Mouse (Mus musculus) lung, embryonic 14.5 days (tissue): Measurements from ENCODE around the gene Snx29. TPM values are rescaled to one million over a fixed set of nuclear protein-coding genes. Genes with fewer than 3 reads are reported as not detected.
"Not testable (repeated sequence)": the region's sequence is repeated elsewhere in the genome, so short reads cannot be mapped to it uniquely, and the experiment has no call there.

ENCODE experiments used
- ATAC-seq: fragments of 200-750 bp; cut with Nextera tagmentation; 2 replicates; pipeline ENCODE4 v1.8.0; 2017; ENCODE audit warnings: mild to moderate bottlenecking, moderate TSS enrichment, moderate library complexity; ENCODE audit not compliant: insufficient read depth
- DNase-seq: peaks from one replicate; pipeline ENCODE4 v3.0.0-alpha.2; 2015
- H3K27ac ChIP-seq: fragments of 300-500 bp; sonication (generic); 2 replicates; pipeline ENCODE4 v1.5.1; 2014; ENCODE audit warnings: low read depth, mild to moderate bottlenecking, moderate library complexity
- H3K27me3 ChIP-seq: fragments of 300-500 bp; sonication (generic); 2 replicates; pipeline ENCODE4 v1.6.1; 2014; ENCODE audit warnings: low read length, control low read depth; ENCODE audit not compliant: insufficient read depth
- H3K36me3 ChIP-seq: fragments of 300-500 bp; sonication (generic); 2 replicates; pipeline ENCODE4 v1.6.1; 2014; ENCODE audit warnings: control low read depth; ENCODE audit not compliant: insufficient read depth
- H3K4me1 ChIP-seq: fragments of 300-500 bp; sonication (generic); 2 replicates; pipeline ENCODE4 v1.6.1; 2014; ENCODE audit warnings: antibody characterized with exemption, control low read depth; ENCODE audit not compliant: insufficient read depth
- H3K4me2 ChIP-seq: fragments of 300-500 bp; sonication (generic); 2 replicates; pipeline ENCODE4 v1.6.1; 2014; ENCODE audit warnings: mild to moderate bottlenecking
- H3K4me3 ChIP-seq: fragments of 300-500 bp; sonication (generic); 2 replicates; pipeline ENCODE4 v1.5.1; 2014; ENCODE audit warnings: low read depth, low read length
- H3K9ac ChIP-seq: fragments of 300-500 bp; sonication (generic); 2 replicates; pipeline ENCODE4 v1.6.1; 2014
- H3K9me3 ChIP-seq: fragments of 300-500 bp; sonication (generic); 2 replicates; pipeline ENCODE4 v1.6.1; 2016; ENCODE audit warnings: low read depth, low read length, control low read depth
- CTCF ChIP-seq: IDR thresholded peaks from 2 replicates; pipeline ENCODE4 v1.5.1; 2016; ENCODE audit warnings: antibody characterized with exemption, low read depth
- WGBS: fragments of 180-500 bp; shearing (Covaris S2); extraction: QIAGEN DNeasy Blood & Tissue Kit; methylation state at CpG from one replicate; pipeline ENCODE4 v1.1.7; 2014; 5-methylcytosine and 5-hydroxymethylcytosine counted together
- polyA plus RNA-seq: library from polyadenylated mRNA; unstranded; fragments of >200 nt; fragmentation: Nextera tagmentation; extraction: Ambion mirVana; gene quantifications from 2 replicates; pipeline ENCODE4 v1.2.1, GENCODE M21; 2014

Gene Snx29
- 10.3 and 10.8 TPM in 2 replicates for polyA plus RNA-seq

- Histone ChIP-seq H3K36me3 (no peaks in the 10 kb centered on the region), H3K9me3 (no peaks in the 10 kb centered on the region), H3K27ac (peak within 1 kb of the TSS; percentile 50; the same call in 1 of the 2 replicates), H3K4me3 (peak within 1 kb of the TSS; percentile 86), H3K4me2 (peak within 1 kb of the TSS; percentile 96), H3K9ac (peak within 1 kb of the TSS; percentile 76), H3K27me3 (no peaks in the 10 kb centered on the region), H3K4me1 (peaks cover 5% of the 10 kb centered on the region; the same call in 1 of the 2 replicates)
- peak; percentile 96 for DNase-seq
- 4% methylated on average over 61 of the region's 61 CpGs for WGBS
- TF ChIP-seq CTCF: no peak
- peak; percentile 98 for ATAC-seq
Observed at GRCm38 (mm10) chr16:11322409-11323323, at the start of gene Snx29. TSS of gene Snx29 (plus strand) at chr16:11322908.

GRCm38 (mm10) chr16:11276888-11277287 is 45.8 kb upstream of the Snx29 start:
- Histone ChIP-seq H3K4me3 (no peak overlapping the region), H3K4me1 (no peaks in the 10 kb centered on the region), H3K36me3 (no peaks in the 10 kb centered on the region), H3K9ac (no peak overlapping the region), H3K27me3 (no peaks in the 10 kb centered on the region), H3K4me2 (no peak overlapping the region), H3K27ac (no peak overlapping the region), H3K9me3 (no peaks in the 10 kb centered on the region)
- ATAC-seq (no peak), DNase-seq (no peak)
- no peak for TF ChIP-seq CTCF
- WGBS: 66% methylated on average over 3 of the region's 3 CpGs

GRCm38 (mm10) chr16:11278778-11279177 is 43.9 kb upstream of the Snx29 start:
- no peak overlapping the region for H3K27ac ChIP-seq
- no peak overlapping the region for H3K9ac ChIP-seq
- no peak for TF ChIP-seq CTCF
- DNase-seq (no peak), ATAC-seq (no peak)
- H3K36me3 ChIP-seq: no peaks in the 10 kb centered on the region
- no peaks in the 10 kb centered on the region for H3K27me3 ChIP-seq
- no peak overlapping the region for H3K4me3 ChIP-seq
- no peaks in the 10 kb centered on the region for H3K4me1 ChIP-seq
- 65% methylated on average over 6 of the region's 6 CpGs for WGBS
- H3K9me3 ChIP-seq: no peaks in the 10 kb centered on the region
- H3K4me2 ChIP-seq: no peak overlapping the region

- WGBS: 73% methylated on average over 5 of the region's 5 CpGs
- no peak for ATAC-seq
- TF ChIP-seq CTCF: no peak
- no peaks in the 10 kb centered on the region for H3K9me3 ChIP-seq
- H3K27me3 ChIP-seq: no peaks in the 10 kb centered on the region
- H3K4me2 ChIP-seq: no peak overlapping the region
- H3K4me3 ChIP-seq: no peak overlapping the region
- H3K36me3 ChIP-seq: no peaks in the 10 kb centered on the region
- no peak overlapping the region for H3K27ac ChIP-seq
- no peak for DNase-seq
- H3K9ac ChIP-seq: no peak overlapping the region
- no peaks in the 10 kb centered on the region for H3K4me1 ChIP-seq
Observed at GRCm38 (mm10) chr16:11282655-11283232, 40.0 kb upstream of the Snx29 start.

- Histone ChIP-seq H3K9ac (no peak overlapping the region), H3K4me1 (no peaks in the 10 kb centered on the region), H3K4me2 (no peak overlapping the region), H3K27ac (no peak overlapping the region), H3K9me3 (no peaks in the 10 kb centered on the region; the same call in 1 of the 2 replicates), H3K36me3 (no peaks in the 10 kb centered on the region), H3K27me3 (no peaks in the 10 kb centered on the region), H3K4me3 (no peak overlapping the region)
- DNase-seq (no peak), ATAC-seq (no peak)
- TF ChIP-seq CTCF: no peak
- 89% methylated on average over 2 of the region's 2 CpGs for WGBS
Observed at GRCm38 (mm10) chr16:11284881-11285280, 37.8 kb upstream of the Snx29 start.

GRCm38 (mm10) chr16:11285949-11286348 is 36.8 kb upstream of the Snx29 start:
- 84% methylated on average over 2 of the region's 2 CpGs for WGBS
- Histone ChIP-seq H3K4me3 (no peak overlapping the region), H3K9ac (no peak overlapping the region), H3K36me3 (no peaks in the 10 kb centered on the region), H3K27me3 (no peaks in the 10 kb centered on the region), H3K9me3 (no peaks in the 10 kb centered on the region; the same call in 1 of the 2 replicates), H3K4me1 (no peaks in the 10 kb centered on the region), H3K4me2 (no peak overlapping the region), H3K27ac (no peak overlapping the region)
- TF ChIP-seq CTCF: no peak
- ATAC-seq: no peak
- no peak for DNase-seq

- not testable (repeated sequence) for H3K4me1 ChIP-seq, H3K9me3 ChIP-seq, H3K36me3 ChIP-seq, H3K27me3 ChIP-seq, DNase-seq, H3K4me3 ChIP-seq, H3K4me2 ChIP-seq, ATAC-seq, H3K9ac ChIP-seq, H3K27ac ChIP-seq
- 91% methylated on average over 7 of the region's 8 CpGs for WGBS
Observed at GRCm38 (mm10) chr16:11288873-11289272, 33.8 kb upstream of the Snx29 start.

- not testable (repeated sequence) for H3K9me3 ChIP-seq, H3K4me1 ChIP-seq, H3K4me2 ChIP-seq, H3K9ac ChIP-seq, H3K36me3 ChIP-seq, H3K27me3 ChIP-seq, H3K27ac ChIP-seq, ATAC-seq, DNase-seq, H3K4me3 ChIP-seq
- 71% methylated on average over 4 of the region's 4 CpGs for WGBS
Observed at GRCm38 (mm10) chr16:11295583-11295982, 27.1 kb upstream of the Snx29 start.
